Mouse (Mus musculus): ENCODE results near the gene Pzp. TPM values are rescaled to one million over a fixed set of nuclear protein-coding genes. Genes with fewer than 3 reads are reported as not detected.
A peak's percentile ranks its signal among the peaks of the same experiment; 100 is the strongest.

Pzp gene
- total RNA-seq, 2 experiments from 2014 or later: 0.12 TPM

GRCm38 (mm10) chr6:128437288-128437687, 89.2 kb downstream of the Pzp start:
- no peak for DNase-seq
- intact Hi-C loops (cut with DNase I): no loop called here

GRCm38 (mm10) chr6:128436356-128437005, 90.0 kb downstream of the Pzp start:
- intact Hi-C loops (cut with DNase I): no loop called here
- DNase-seq: no peak

GRCm38 (mm10) chr6:128435474-128435873, 91.0 kb downstream of the Pzp start:
- peak; percentile 67 for DNase-seq
- intact Hi-C loops (cut with DNase I): no loop called here

Other genes with a start within 250 kb of the Pzp start
- gene Tead4, start 225.9 kb downstream of the Pzp start, total RNA-seq (2021): 1 to 10 TPM; 1.2 to 1.6 TPM
- 10 to 100 TPM; 21.8 to 24.7 TPM for gene Tulp3, start 170.9 kb downstream of the Pzp start, total RNA-seq (2021)
- gene Rhno1, start 163.8 kb downstream of the Pzp start, total RNA-seq (2021): 10 to 100 TPM; 35.5 to 36.8 TPM
- gene Foxm1, start 163.8 kb downstream of the Pzp start, total RNA-seq (2021): 10 to 100 TPM in 1 of 2 experiments, 1 to 10 TPM in 1; 8.7 to 11.2 TPM
- under 1 TPM; 0.32 to 0.46 TPM for gene Tex52, start 151.3 kb downstream of the Pzp start, total RNA-seq (2021)
- gene Gm44596, start 151.2 kb downstream of the Pzp start, total RNA-seq (2021): not detected
- gene Nrip2, start 127.4 kb downstream of the Pzp start, total RNA-seq (2021): 1 to 10 TPM; 3.7 to 4.1 TPM
- 10 to 100 TPM; 38.7 to 42.7 TPM for gene Itfg2, start 101.8 kb downstream of the Pzp start, total RNA-seq (2021)
- 100 to 1,000 TPM; 176 to 180 TPM for gene Fkbp4, start 88.0 kb downstream of the Pzp start, total RNA-seq (2021)
- gene A2ml1, start 54.9 kb upstream of the Pzp start, total RNA-seq (2021): 1 to 10 TPM; 7.8 to 8.7 TPM
- not detected for gene Klrb1a, start 96.8 kb upstream of the Pzp start, total RNA-seq (2021)
- not detected for gene Clec2h, start 135.7 kb upstream of the Pzp start, total RNA-seq (2021)
- gene Klrb1, start 196.3 kb upstream of the Pzp start, total RNA-seq (2021): 1 to 10 TPM; 3.9 to 5.0 TPM

All from left cerebral cortex, postnatal 4 days (tissue).